Mouse (Mus musculus) lung, adult 2 months (tissue): ENCODE results near the gene Manbal.

Experiments used
- CTCF ChIP-seq: fragments of 200-500 bp; IDR thresholded peaks from 2 replicates; pipeline ENCODE4 v1.5.1; 2011; ENCODE audit warnings: mild to moderate bottlenecking, low read length, control low read depth; ENCODE audit not compliant: insufficient read depth
- POLR2A ChIP-seq: fragments of 200-500 bp; IDR thresholded peaks from 2 replicates; pipeline ENCODE4 v1.6.1; 2011; ENCODE audit warnings: low read depth, mild to moderate bottlenecking, control low read depth, low read length, borderline replicate concordance; ENCODE audit errors: extremely low read depth

- TF ChIP-seq CTCF = no peak
- TF ChIP-seq POLR2A = peak; percentile 35; the same call in 1 of the 2 replicates
These were observed 54.8 kb downstream of the Manbal start for GRCm38 (mm10) chr2:157422062-157422655.
